Mouse (Mus musculus): ENCODE results near the gene Arhgdib.

Arhgdib gene

GRCm38 (mm10) chr6:136952930-136953329 lies 11.2 kb upstream of the Arhgdib start:
- DNase-seq (ENCODE audit: extremely low read depth, low read depth, low spot score), result no peak

- no peak for DNase-seq (ENCODE audit: extremely low read depth, low read depth, low spot score)
These were observed 8.5 kb upstream of the Arhgdib start for GRCm38 (mm10) chr6:136950171-136950570.

- DNase-seq (ENCODE audit: extremely low read depth, low read depth, low spot score), result no peak
These were observed 6.0 kb upstream of the Arhgdib start for GRCm38 (mm10) chr6:136947716-136948115.

GRCm38 (mm10) chr6:136946943-136947342 lies 5.2 kb upstream of the Arhgdib start:
- no peak for DNase-seq (ENCODE audit: extremely low read depth, low read depth, low spot score)

GRCm38 (mm10) chr6:136946241-136946640 lies 4.5 kb upstream of the Arhgdib start:
- DNase-seq (ENCODE audit: extremely low read depth, low read depth, low spot score), result no peak

- DNase-seq (ENCODE audit: extremely low read depth, low read depth, low spot score), result no peak
These were observed 2.8 kb upstream of the Arhgdib start for GRCm38 (mm10) chr6:136944511-136944910.

- DNase-seq (ENCODE audit: extremely low read depth, low read depth, low spot score), result no peak
These were observed 1.7 kb upstream of the Arhgdib start for GRCm38 (mm10) chr6:136943392-136943791.

- DNase-seq (ENCODE audit: extremely low read depth, low read depth, low spot score), result no peak
These were observed 581 bp upstream of the Arhgdib start for GRCm38 (mm10) chr6:136942280-136942679.

- no peak for DNase-seq (ENCODE audit: extremely low read depth, low read depth, low spot score)
These were observed 1.3 kb downstream of the Arhgdib start for GRCm38 (mm10) chr6:136940188-136940960.

- no peak for DNase-seq (ENCODE audit: extremely low read depth, low read depth, low spot score)
These were observed 2.1 kb downstream of the Arhgdib start for GRCm38 (mm10) chr6:136939326-136940187.

- DNase-seq (ENCODE audit: extremely low read depth, low read depth, low spot score), result no peak
These were observed 3.2 kb downstream of the Arhgdib start for GRCm38 (mm10) chr6:136938331-136939126.

GRCm38 (mm10) chr6:136937117-136937516 lies 4.6 kb downstream of the Arhgdib start:
- DNase-seq (ENCODE audit: extremely low read depth, low read depth, low spot score), result no peak

- DNase-seq (ENCODE audit: extremely low read depth, low read depth, low spot score), result no peak
These were observed 5.3 kb downstream of the Arhgdib start for GRCm38 (mm10) chr6:136936361-136936760.

- DNase-seq (ENCODE audit: extremely low read depth, low read depth, low spot score), result no peak
These were observed 6.5 kb downstream of the Arhgdib start for GRCm38 (mm10) chr6:136935233-136935632.

GRCm38 (mm10) chr6:136934068-136934467 lies 7.6 kb downstream of the Arhgdib start:
- DNase-seq (ENCODE audit: extremely low read depth, low read depth, low spot score), result no peak

- DNase-seq (ENCODE audit: extremely low read depth, low read depth, low spot score), result no peak
These were observed 10.5 kb downstream of the Arhgdib start for GRCm38 (mm10) chr6:136931246-136931645.

- DNase-seq (ENCODE audit: extremely low read depth, low read depth, low spot score), result no peak
These were observed 11.0 kb downstream of the Arhgdib start for GRCm38 (mm10) chr6:136930677-136931076.

- DNase-seq (ENCODE audit: extremely low read depth, low read depth, low spot score), result no peak
These were observed 14.1 kb downstream of the Arhgdib start for GRCm38 (mm10) chr6:136927626-136928025.

GRCm38 (mm10) chr6:136925049-136925448 lies 16.6 kb downstream of the Arhgdib start:
- DNase-seq (ENCODE audit: extremely low read depth, low read depth, low spot score), result no peak

- DNase-seq (ENCODE audit: extremely low read depth, low read depth, low spot score), result no peak
These were observed 18.2 kb downstream of the Arhgdib start, which contains the start of gene Pde6h for GRCm38 (mm10) chr6:136923532-136923931. Gene Pde6h, plus strand, starts transcription at chr6:136923832.

- DNase-seq (ENCODE audit: extremely low read depth, low read depth, low spot score), result no peak
These were observed 18.8 kb downstream of the Arhgdib start for GRCm38 (mm10) chr6:136922871-136923270.
